Mouse (Mus musculus): ENCODE data around the gene Nrp1. TPM values are rescaled to one million over a fixed set of nuclear protein-coding genes. Genes with fewer than 3 reads are reported as not detected.

The Nrp1 gene
- polyA plus RNA-seq, 1 experiment from 2014 or later: 29.1 TPM

DNA sequence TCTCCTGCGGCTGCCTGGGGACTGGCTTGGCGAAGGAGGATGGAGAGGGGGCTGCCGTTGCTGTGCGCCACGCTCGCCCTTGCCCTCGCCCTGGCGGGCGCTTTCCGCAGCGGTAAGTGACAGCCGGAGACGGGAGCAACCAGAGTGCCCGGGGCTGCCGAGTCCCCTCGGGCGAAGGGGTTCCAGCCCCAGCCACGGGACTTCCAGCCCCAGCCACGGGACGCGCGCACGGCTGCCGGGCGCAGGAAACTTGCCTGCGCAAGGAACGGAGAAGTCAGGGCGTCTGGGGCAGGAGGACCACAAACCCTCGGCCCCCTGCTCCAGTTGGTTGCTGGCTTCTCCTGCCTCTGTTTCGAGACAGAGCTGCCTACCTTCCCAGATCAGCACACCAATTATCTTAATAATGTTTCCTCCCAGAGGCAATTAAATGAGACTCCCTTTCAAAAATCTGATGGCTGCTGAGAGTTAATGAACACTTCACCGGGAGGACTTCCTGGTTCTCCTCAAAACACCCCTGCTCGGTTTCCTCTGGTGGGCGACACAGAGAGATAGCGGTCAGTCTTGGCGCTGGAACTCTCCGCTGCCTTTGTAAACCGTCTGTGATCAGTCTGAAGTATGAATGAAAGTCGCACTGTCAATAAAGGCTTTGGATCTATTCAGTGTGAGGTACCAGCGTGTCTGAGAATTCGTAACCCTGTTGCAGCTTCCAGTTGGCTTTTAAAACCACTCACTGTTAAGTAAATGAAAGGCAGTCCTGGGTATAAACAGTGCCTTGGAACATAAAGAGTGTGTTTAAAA is 1.3 kb downstream of the Nrp1 start:
- ATAC-seq (ENCODE audit: low FRiP score) (peak; percentile 34; the same call in 1 of the 2 replicates), DNase-seq (ENCODE audit: low spot score) (no peak)
- peak overlapping the region; percentile 78 for H3K9ac ChIP-seq (ENCODE audit: low read depth, low read length)

DNA sequence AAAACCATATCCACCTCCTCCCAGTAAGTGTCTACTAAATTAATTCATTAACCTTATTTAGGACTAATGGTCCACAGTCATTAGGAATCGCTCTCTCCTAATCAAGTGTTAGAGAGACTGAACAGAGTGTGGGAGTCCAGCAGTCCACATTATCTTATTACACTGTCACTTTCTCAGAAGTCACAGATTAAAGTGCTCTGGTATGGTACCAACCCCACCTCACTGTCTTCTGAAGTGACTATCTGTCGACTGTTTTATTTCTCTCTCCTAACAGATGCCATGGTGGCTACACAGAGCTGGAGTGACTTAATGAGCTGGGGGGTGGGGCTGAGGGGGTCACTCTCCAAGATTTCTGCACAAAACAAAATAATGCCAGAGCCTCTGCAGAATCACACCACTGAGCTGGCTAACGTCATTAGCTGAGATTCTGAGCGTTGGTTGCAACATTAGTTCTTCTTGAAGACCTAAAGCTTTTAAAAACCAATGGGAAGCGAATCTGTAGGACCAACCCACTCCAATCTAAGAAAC is 3.0 kb downstream of the Nrp1 start:
- Histone ChIP-seq H3K9ac (ENCODE audit: low read depth, low read length) (no peak overlapping the region), H3K27ac (ENCODE audit: low read depth, low read length) (no peak overlapping the region), H3K4me2 (replicated peaks; ENCODE audit: low read depth, low read length) (no peak overlapping the region), H3K36me3 (ENCODE audit: control insufficient read depth, insufficient read depth, low read length) (no peaks in the 10 kb centered on the region), H3K4me1 (replicated peaks; ENCODE audit: control insufficient read depth, insufficient read depth, low read length) (peaks cover 7% of the 10 kb centered on the region; the same call in 1 of the 2 replicates), H3K9me3 (ENCODE audit: control insufficient read depth, low read length) (no peaks in the 10 kb centered on the region), H3K27me3 (ENCODE audit: control insufficient read depth, insufficient read depth, low read length) (no peaks in the 10 kb centered on the region), H3K4me3 (ENCODE audit: low read depth, low read length) (0 out of 2 replicates have a peak overlapping the region, but pooled peaks have one; percentile 64)
- 45% methylated on average over 5 of the region's 5 CpGs for WGBS
- ATAC-seq (ENCODE audit: low FRiP score): no peak
- DNase-seq (ENCODE audit: low spot score): no peak

More for the DNA sequence above, 1.3 kb downstream of the Nrp1 start:
- Histone ChIP-seq H3K9me3 (ENCODE audit: control insufficient read depth, low read length) (no peaks in the 10 kb centered on the region), H3K36me3 (ENCODE audit: control insufficient read depth, insufficient read depth, low read length) (no peaks in the 10 kb centered on the region), H3K27ac (ENCODE audit: low read depth, low read length) (peak overlapping the region; percentile 51), H3K4me1 (replicated peaks; ENCODE audit: control insufficient read depth, insufficient read depth, low read length) (peaks cover 7% of the 10 kb centered on the region; the same call in 1 of the 2 replicates), H3K4me3 (ENCODE audit: low read depth, low read length) (peak overlapping the region; percentile 64), H3K27me3 (ENCODE audit: control insufficient read depth, insufficient read depth, low read length) (no peaks in the 10 kb centered on the region), H3K4me2 (replicated peaks; ENCODE audit: low read depth, low read length) (peak overlapping the region; percentile 99)
- under 1% methylated on average over 32 of the region's 40 CpGs for WGBS

DNA sequence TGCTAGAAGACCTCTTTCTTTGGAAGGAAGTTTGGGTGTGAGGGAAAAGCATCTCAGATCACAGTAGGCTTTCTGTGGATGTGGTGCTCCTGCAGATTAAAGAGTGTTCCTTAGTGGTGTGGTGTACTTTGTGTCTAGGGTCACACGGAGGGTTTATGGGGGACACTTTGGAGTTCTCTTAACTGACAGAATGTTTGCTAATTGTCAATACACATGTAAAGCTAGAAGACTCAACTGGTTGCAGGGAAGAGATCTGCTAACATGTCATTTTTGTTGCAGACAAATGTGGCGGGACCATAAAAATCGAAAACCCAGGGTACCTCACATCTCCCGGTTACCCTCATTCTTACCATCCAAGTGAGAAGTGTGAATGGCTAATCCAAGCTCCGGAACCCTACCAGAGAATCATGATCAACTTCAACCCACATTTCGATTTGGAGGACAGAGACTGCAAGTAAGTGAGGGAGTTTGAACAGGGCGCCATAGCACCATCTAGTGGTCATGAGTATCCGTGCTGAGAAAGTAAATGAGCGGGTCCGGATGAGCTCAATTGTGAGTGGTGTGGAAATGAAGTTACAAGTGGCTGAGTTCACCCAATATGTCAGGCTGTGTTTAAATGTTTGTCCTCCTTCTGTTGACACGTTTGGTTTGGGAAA is 4.7 kb downstream of the Nrp1 start:
- ATAC-seq (ENCODE audit: low FRiP score) (no peak), DNase-seq (ENCODE audit: low spot score) (peak; percentile 88)
- H3K9ac ChIP-seq (ENCODE audit: low read depth, low read length): no peak overlapping the region
- H3K4me3 ChIP-seq (ENCODE audit: low read depth, low read length): no peak overlapping the region
- no peak overlapping the region for H3K27ac ChIP-seq (ENCODE audit: low read depth, low read length)
- peaks cover 2% of the 10 kb centered on the region; the same call in 1 of the 2 replicates for H3K4me1 ChIP-seq (replicated peaks; ENCODE audit: control insufficient read depth, insufficient read depth, low read length)
- no peaks in the 10 kb centered on the region for H3K9me3 ChIP-seq (ENCODE audit: control insufficient read depth, low read length)
- no peaks in the 10 kb centered on the region for H3K36me3 ChIP-seq (ENCODE audit: control insufficient read depth, insufficient read depth, low read length)
- no peak overlapping the region for H3K4me2 ChIP-seq (replicated peaks; ENCODE audit: low read depth, low read length)
- 14% methylated on average over 11 of the region's 11 CpGs for WGBS
- no peaks in the 10 kb centered on the region for H3K27me3 ChIP-seq (ENCODE audit: control insufficient read depth, insufficient read depth, low read length)

DNA sequence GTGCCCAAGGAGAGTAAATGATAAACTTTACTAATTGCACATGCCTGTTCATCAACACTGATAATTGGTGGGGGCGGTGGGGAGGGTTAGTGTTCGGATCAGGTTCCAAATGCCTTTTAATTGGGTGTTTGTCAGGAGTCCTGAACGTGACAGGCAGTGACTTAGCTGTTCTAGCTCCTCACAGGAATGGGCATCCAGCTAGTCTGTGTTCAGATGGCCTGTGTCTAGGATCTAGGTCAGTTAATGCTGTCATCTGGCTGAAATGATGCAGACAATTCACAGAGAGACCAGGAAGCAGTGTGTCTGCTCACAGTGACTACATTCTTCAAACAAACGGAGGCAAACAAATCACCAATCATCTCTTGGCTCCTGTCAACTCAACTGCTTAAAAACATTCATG is 12.1 kb downstream of the Nrp1 start:
- DNase-seq (ENCODE audit: low spot score) (no peak), ATAC-seq (ENCODE audit: low FRiP score) (no peak)
- no peaks in the 10 kb centered on the region for H3K36me3 ChIP-seq (ENCODE audit: control insufficient read depth, insufficient read depth, low read length)
- H3K4me3 ChIP-seq (ENCODE audit: low read depth, low read length): no peak overlapping the region
- H3K27ac ChIP-seq (ENCODE audit: low read depth, low read length): no peak overlapping the region
- no peaks in the 10 kb centered on the region for H3K9me3 ChIP-seq (ENCODE audit: control insufficient read depth, low read length)
- no peaks in the 10 kb centered on the region for H3K4me1 ChIP-seq (replicated peaks; ENCODE audit: control insufficient read depth, insufficient read depth, low read length)
- H3K27me3 ChIP-seq (ENCODE audit: control insufficient read depth, insufficient read depth, low read length): no peaks in the 10 kb centered on the region
- H3K4me2 ChIP-seq (replicated peaks; ENCODE audit: low read depth, low read length): no peak overlapping the region
- WGBS: 79% methylated on average over 4 of the region's 4 CpGs
- H3K9ac ChIP-seq (ENCODE audit: low read depth, low read length): no peak overlapping the region

DNA sequence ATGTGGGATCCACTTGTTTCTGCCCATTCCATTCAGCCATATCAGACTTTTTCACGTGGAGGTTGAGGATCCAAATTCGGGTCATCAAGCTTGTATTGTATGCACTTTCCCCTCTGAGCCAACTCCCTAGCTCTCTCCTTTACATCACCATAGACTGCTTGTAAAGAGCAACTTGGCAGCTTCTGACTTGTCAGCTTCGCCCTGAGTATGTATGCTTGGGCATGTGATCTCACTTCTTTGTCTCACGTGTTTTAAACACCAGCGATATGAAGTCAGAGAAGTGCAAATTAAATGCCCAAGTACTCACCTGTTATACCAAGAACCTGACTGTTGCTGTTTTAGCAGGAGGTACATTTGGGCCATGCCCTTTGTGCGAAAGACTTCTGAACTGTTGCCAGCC is 12.6 kb downstream of the Nrp1 start:
- Histone ChIP-seq H3K27ac (ENCODE audit: low read depth, low read length) (no peak overlapping the region), H3K9me3 (ENCODE audit: control insufficient read depth, low read length) (no peaks in the 10 kb centered on the region), H3K4me2 (replicated peaks; ENCODE audit: low read depth, low read length) (no peak overlapping the region), H3K9ac (ENCODE audit: low read depth, low read length) (no peak overlapping the region), H3K36me3 (ENCODE audit: control insufficient read depth, insufficient read depth, low read length) (no peaks in the 10 kb centered on the region), H3K27me3 (ENCODE audit: control insufficient read depth, insufficient read depth, low read length) (no peaks in the 10 kb centered on the region), H3K4me3 (ENCODE audit: low read depth, low read length) (no peak overlapping the region), H3K4me1 (replicated peaks; ENCODE audit: control insufficient read depth, insufficient read depth, low read length) (no peaks in the 10 kb centered on the region)
- ATAC-seq (ENCODE audit: low FRiP score): no peak
- DNase-seq (ENCODE audit: low spot score): no peak
- WGBS: 76% methylated on average over 6 of the region's 6 CpGs

DNA sequence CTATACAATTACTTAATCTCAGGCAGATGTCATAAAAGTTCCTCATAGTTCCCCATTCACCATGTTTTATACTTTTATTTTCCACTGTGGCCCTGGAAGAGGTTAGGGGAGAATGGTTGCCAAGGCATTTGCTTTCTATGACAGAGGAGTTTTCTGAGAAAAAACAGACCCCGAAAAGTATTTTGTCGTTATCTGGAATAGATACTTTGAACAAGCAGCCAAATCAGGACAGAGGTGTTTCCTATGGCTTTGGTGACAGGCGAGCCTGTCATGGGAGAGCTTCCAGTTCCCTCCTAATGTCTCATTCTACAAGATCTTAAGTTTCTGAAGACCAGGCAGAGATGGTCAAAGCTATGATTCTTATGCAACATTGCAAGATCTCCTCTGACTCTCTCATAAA is 13.4 kb downstream of the Nrp1 start:
- no peaks in the 10 kb centered on the region for H3K9me3 ChIP-seq (ENCODE audit: control insufficient read depth, low read length)
- no peaks in the 10 kb centered on the region for H3K4me1 ChIP-seq (replicated peaks; ENCODE audit: control insufficient read depth, insufficient read depth, low read length)
- no peak for DNase-seq (ENCODE audit: low spot score)
- no peaks in the 10 kb centered on the region for H3K27me3 ChIP-seq (ENCODE audit: control insufficient read depth, insufficient read depth, low read length)
- ATAC-seq (ENCODE audit: low FRiP score): no peak
- 93% methylated on average over 3 of the region's 3 CpGs for WGBS
- no peaks in the 10 kb centered on the region for H3K36me3 ChIP-seq (ENCODE audit: control insufficient read depth, insufficient read depth, low read length)
- no peak overlapping the region for H3K27ac ChIP-seq (ENCODE audit: low read depth, low read length)
- H3K4me2 ChIP-seq (replicated peaks; ENCODE audit: low read depth, low read length): no peak overlapping the region
- no peak overlapping the region for H3K4me3 ChIP-seq (ENCODE audit: low read depth, low read length)
- no peak overlapping the region for H3K9ac ChIP-seq (ENCODE audit: low read depth, low read length)

DNA sequence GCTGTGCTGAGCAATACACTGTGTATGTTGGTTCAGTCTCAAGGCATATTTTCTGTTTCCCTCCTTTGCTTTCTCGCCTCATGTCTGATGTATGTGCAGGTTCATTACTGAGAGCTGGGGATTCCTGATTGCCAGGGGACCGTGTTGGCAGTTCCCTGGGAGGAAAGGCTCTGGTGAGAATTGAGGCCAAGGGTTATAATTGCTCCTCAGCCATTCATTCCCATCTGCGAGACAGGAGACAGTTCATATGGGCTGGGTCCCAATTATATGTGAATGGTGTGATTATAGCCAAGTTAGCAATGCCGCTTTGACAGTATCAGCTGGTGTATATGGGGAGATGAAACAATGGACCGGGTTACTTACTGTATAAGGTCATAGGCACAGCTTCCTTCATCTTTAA is 14.3 kb downstream of the Nrp1 start:
- WGBS: 87% methylated on average over 5 of the region's 5 CpGs
- DNase-seq (ENCODE audit: low spot score) (no peak), ATAC-seq (ENCODE audit: low FRiP score) (no peak)
- H3K4me2 ChIP-seq (replicated peaks; ENCODE audit: low read depth, low read length): no peak overlapping the region
- H3K27ac ChIP-seq (ENCODE audit: low read depth, low read length): no peak overlapping the region
- no peak overlapping the region for H3K9ac ChIP-seq (ENCODE audit: low read depth, low read length)
- H3K4me1 ChIP-seq (replicated peaks; ENCODE audit: control insufficient read depth, insufficient read depth, low read length): no peaks in the 10 kb centered on the region
- H3K9me3 ChIP-seq (ENCODE audit: control insufficient read depth, low read length): no peaks in the 10 kb centered on the region
- no peak overlapping the region for H3K4me3 ChIP-seq (ENCODE audit: low read depth, low read length)
- H3K27me3 ChIP-seq (ENCODE audit: control insufficient read depth, insufficient read depth, low read length): no peaks in the 10 kb centered on the region
- H3K36me3 ChIP-seq (ENCODE audit: control insufficient read depth, insufficient read depth, low read length): no peaks in the 10 kb centered on the region

DNA sequence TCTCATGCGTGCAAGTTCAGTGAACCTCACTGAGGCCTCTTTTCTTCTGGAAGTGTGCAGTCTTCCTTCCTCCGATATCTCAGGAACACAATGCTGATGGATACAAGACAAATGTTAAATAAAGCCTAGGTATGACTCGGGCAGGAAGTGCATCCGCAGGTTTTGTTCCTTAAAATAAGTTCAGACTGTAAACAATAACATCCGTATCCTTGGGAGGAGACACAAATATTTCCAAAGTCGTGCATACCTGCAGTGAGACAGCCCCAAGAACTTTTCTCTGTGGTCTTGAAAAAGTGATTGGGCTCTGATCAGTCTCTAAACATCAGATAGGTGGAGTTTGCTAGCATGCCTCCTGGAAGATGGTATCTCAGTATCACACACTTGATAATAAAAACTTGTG is 15.0 kb downstream of the Nrp1 start:
- H3K9me3 ChIP-seq (ENCODE audit: control insufficient read depth, low read length): no peaks in the 10 kb centered on the region
- no peak overlapping the region for H3K4me2 ChIP-seq (replicated peaks; ENCODE audit: low read depth, low read length)
- 88% methylated on average over 6 of the region's 6 CpGs for WGBS
- H3K27me3 ChIP-seq (ENCODE audit: control insufficient read depth, insufficient read depth, low read length): no peaks in the 10 kb centered on the region
- no peaks in the 10 kb centered on the region for H3K36me3 ChIP-seq (ENCODE audit: control insufficient read depth, insufficient read depth, low read length)
- no peaks in the 10 kb centered on the region for H3K4me1 ChIP-seq (replicated peaks; ENCODE audit: control insufficient read depth, insufficient read depth, low read length)
- DNase-seq (ENCODE audit: low spot score) (no peak), ATAC-seq (ENCODE audit: low FRiP score) (no peak)
- no peak overlapping the region for H3K9ac ChIP-seq (ENCODE audit: low read depth, low read length)
- no peak overlapping the region for H3K27ac ChIP-seq (ENCODE audit: low read depth, low read length)
- no peak overlapping the region for H3K4me3 ChIP-seq (ENCODE audit: low read depth, low read length)

Data from hindbrain, embryonic 11.5 days (tissue).